Comparison of ENCODE assay signal across 9 mouse cellular contexts in genomic region chr5:92374721-92375142, GRCm38 (mm10). TPM values are rescaled to one million over a fixed set of nuclear protein-coding genes. Genes with fewer than 3 reads are reported as not detected.
DNase-seq lines count a peak whose midpoint lies in the region; ATAC-seq lines count a peak whose summit lies in the region.
"Had no signal": no experiment of that assay in that cellular context is flagged by ENCODE, and none has a peak within 500 bp of the region (broad histone marks: within the 10 kb centered on the region; RNA-seq: fewer than 3 reads in every experiment).

No protein-coding gene starts in this region.

- peak; percentile 57 for ATAC-seq in megakaryocyte, adult 5-6 weeks (ENCODE audit: poor library complexity, severe bottlenecking)

- intact Hi-C loops in gastrocnemius, postnatal 14 days (cut with DNase I; ENCODE audit: low total_unique reads) = no loop called here

- peak; percentile 63 to 64 for DNase-seq in cerebellum, postnatal 10 days
- DNase-seq in cerebellum, adult 11-12 months = no peak
- peak; percentile 26 to 45 for DNase-seq in CD8-positive naive resting alpha-beta T cell, adult 2 months (ENCODE audit: low read depth in 2 of 2, low spot score in 2 of 2)
- peak; percentile 76 for DNase-seq in kidney, adult 9 months
- DNase-seq in retina, embryonic 14.5 days (ENCODE audit: low spot score) = no peak
- DNase-seq in gastrocnemius, postnatal 14 days = no peak
- no peak for DNase-seq in layer of hippocampus, adult 9-10 months (ENCODE audit: low spot score)

RNA-seq across cellular contexts. Expression of gene Cxcl10, which starts 26.0 kb away (rescaled TPM):
- 27.7 and 36.5 TPM in 2 replicates for total RNA-seq in megakaryocyte, adult 5-6 weeks (2015)
- total RNA-seq in megakaryocyte, adult 5-6 weeks (2017) = 7.3 and 7.4 TPM in 2 replicates
- total RNA-seq in gastrocnemius, postnatal 14 days (2021) = under 1 TPM; 0.29 to 0.51 TPM
- total RNA-seq: midbrain, postnatal 0 days had no signal

RNA-seq across cellular contexts. Expression of gene Art3, which starts 43.1 kb away (rescaled TPM):
- not detected in 2 replicates for total RNA-seq in megakaryocyte, adult 5-6 weeks (2015)
- total RNA-seq in megakaryocyte, adult 5-6 weeks (2017) = not detected in 2 replicates
- 100 to 1,000 TPM; 314 to 411 TPM for total RNA-seq in gastrocnemius, postnatal 14 days (2021)

RNA-seq across cellular contexts. Expression of gene Cxcl9, which starts 46.9 kb away (rescaled TPM):
- 0.14 and 0.45 TPM in 2 replicates for total RNA-seq in megakaryocyte, adult 5-6 weeks (2015)
- total RNA-seq in megakaryocyte, adult 5-6 weeks (2017) = 0.61 and 10.7 TPM in 2 replicates
- 1 to 10 TPM in 1 of 2 experiments, under 1 TPM in 1; 0.90 to 1.4 TPM for total RNA-seq in gastrocnemius, postnatal 14 days (2021)
- total RNA-seq: midbrain, postnatal 0 days had no signal

Comparison
In these comparisons a context has a peak if more than half of its experiments do, and no peak if none do; other contexts are left out.
1. DNase-seq: peak in cerebellum, postnatal 10 days (2 of 2), CD8-positive naive resting alpha-beta T cell, adult 2 months (2 of 2) and kidney, adult 9 months (single experiment); none in cerebellum, adult 11-12 months (single experiment), retina, embryonic 14.5 days (single experiment), gastrocnemius, postnatal 14 days (single experiment) and layer of hippocampus, adult 9-10 months (single experiment).
2. RNA of gene Cxcl10, which starts 26.0 kb away (total RNA-seq): 7.3 to 36.5 TPM in megakaryocyte, adult 5-6 weeks; 0.29 to 0.51 TPM in gastrocnemius, postnatal 14 days; every median in the first group is over 4 times any median in the second.
3. RNA of gene Art3, which starts 43.1 kb away (total RNA-seq): 314 to 411 TPM in gastrocnemius, postnatal 14 days; not detected in megakaryocyte, adult 5-6 weeks; every median in the first group is over 100 times any median in the second.